Mouse (Mus musculus) midbrain, embryonic 12.5 days (tissue): ENCODE measurements around the gene Hoxd8. TPM values are rescaled to one million over a fixed set of nuclear protein-coding genes. Genes with fewer than 3 reads are reported as not detected.

ENCODE experiments used
- ATAC-seq: fragments of 200-750 bp; cut with Nextera tagmentation; 2 replicates; pipeline ENCODE4 v1.8.0; 2017; ENCODE audit warnings: low read depth, moderate TSS enrichment, moderate library complexity; ENCODE audit not compliant: low FRiP score
- H3K27ac ChIP-seq: fragments of 300-500 bp; sonication (generic); replicated peaks from 2 replicates; pipeline ENCODE4 v1.5.1; 2016; ENCODE audit warnings: mild to moderate bottlenecking
- H3K27me3 ChIP-seq: fragments of 300-500 bp; sonication (generic); 2 replicates; pipeline ENCODE4 v1.6.1; 2016; ENCODE audit warnings: mild to moderate bottlenecking
- H3K36me3 ChIP-seq: fragments of 300-500 bp; sonication (generic); 2 replicates; pipeline ENCODE4 v1.6.1; 2016
- H3K4me1 ChIP-seq: fragments of 300-500 bp; sonication (generic); 2 replicates; pipeline ENCODE4 v1.6.1; 2016
- H3K4me2 ChIP-seq: fragments of 300-500 bp; sonication (generic); replicated peaks from 2 replicates; pipeline ENCODE4 v1.6.1; 2016; ENCODE audit warnings: mild to moderate bottlenecking, moderate library complexity
- H3K4me3 ChIP-seq: fragments of 300-500 bp; sonication (generic); 2 replicates; pipeline ENCODE4 v1.5.1; 2016; ENCODE audit warnings: mild to moderate bottlenecking
- H3K9ac ChIP-seq: fragments of 300-500 bp; sonication (generic); replicated peaks from 2 replicates; pipeline ENCODE4 v1.6.1; 2016; ENCODE audit warnings: mild to moderate bottlenecking, moderate library complexity
- H3K9me3 ChIP-seq: fragments of 300-500 bp; sonication (generic); 2 replicates; pipeline ENCODE4 v1.6.1; 2016; ENCODE audit warnings: mild to moderate bottlenecking
- WGBS: fragments of 180-500 bp; shearing (Covaris S2); methylation state at CpG from one replicate; pipeline ENCODE4 v1.1.7; 2016; 5-methylcytosine and 5-hydroxymethylcytosine counted together
- microRNA counts: library from miRNA; unstranded; fragments of <30 nt; microRNA quantifications from one replicate; lab custom pipeline; 2017
- microRNA-seq: library from miRNA; unstranded; fragments of <30 nt; microRNA quantifications from one replicate; pipeline ENCODE4, GENCODE M21; 2017
- polyA plus RNA-seq: library from polyadenylated mRNA; unstranded; fragments of >200 nt; fragmentation: Nextera tagmentation; extraction: Ambion mirVana; gene quantifications from 2 replicates; pipeline ENCODE4 v1.2.1, GENCODE M21; 2016

Hoxd8 gene
- polyA plus RNA-seq, 1 experiment from 2014 or later = 0.15 TPM

- H3K4me3 ChIP-seq = no peak overlapping the region
- H3K4me2 ChIP-seq = no peak overlapping the region
- H3K36me3 ChIP-seq = no peaks in the 10 kb centered on the region
- H3K27me3 ChIP-seq = peaks cover 98% of the 10 kb centered on the region
- H3K27ac ChIP-seq = no peak overlapping the region
- H3K9ac ChIP-seq = no peak overlapping the region
- ATAC-seq = no peak
- no peaks in the 10 kb centered on the region for H3K9me3 ChIP-seq
- WGBS = 3% methylated on average over 9 of the region's 9 CpGs
- peaks cover 22% of the 10 kb centered on the region for H3K4me1 ChIP-seq
These were observed 44.1 kb downstream of the Hoxd8 start for GRCm38 (mm10) chr2:74748436-74748995.

GRCm38 (mm10) chr2:74749337-74750121 is 45.1 kb downstream of the Hoxd8 start:
- Histone ChIP-seq H3K4me2 (peak overlapping the region; percentile 51), H3K36me3 (no peaks in the 10 kb centered on the region), H3K9me3 (no peaks in the 10 kb centered on the region), H3K4me1 (peaks cover 22% of the 10 kb centered on the region), H3K4me3 (peak overlapping the region; percentile 33), H3K9ac (0 out of 2 replicates have a peak overlapping the region, but pooled peaks have one; percentile 8), H3K27me3 (peaks cover 98% of the 10 kb centered on the region), H3K27ac (no peak overlapping the region)
- peak; percentile 84 for ATAC-seq
- under 1% methylated on average over 47 of the region's 47 CpGs for WGBS

- no peaks in the 10 kb centered on the region for H3K9me3 ChIP-seq
- H3K4me1 ChIP-seq = peaks cover 22% of the 10 kb centered on the region
- peaks cover 96% of the 10 kb centered on the region for H3K27me3 ChIP-seq
- 9% methylated on average over 5 of the region's 5 CpGs for WGBS
- H3K27ac ChIP-seq = no peak overlapping the region
- no peak for ATAC-seq
- H3K4me2 ChIP-seq = no peak overlapping the region
- H3K9ac ChIP-seq = no peak overlapping the region
- H3K36me3 ChIP-seq = no peaks in the 10 kb centered on the region
- H3K4me3 ChIP-seq = no peak overlapping the region
These were observed 46.4 kb downstream of the Hoxd8 start for GRCm38 (mm10) chr2:74750731-74751250.

DNA sequence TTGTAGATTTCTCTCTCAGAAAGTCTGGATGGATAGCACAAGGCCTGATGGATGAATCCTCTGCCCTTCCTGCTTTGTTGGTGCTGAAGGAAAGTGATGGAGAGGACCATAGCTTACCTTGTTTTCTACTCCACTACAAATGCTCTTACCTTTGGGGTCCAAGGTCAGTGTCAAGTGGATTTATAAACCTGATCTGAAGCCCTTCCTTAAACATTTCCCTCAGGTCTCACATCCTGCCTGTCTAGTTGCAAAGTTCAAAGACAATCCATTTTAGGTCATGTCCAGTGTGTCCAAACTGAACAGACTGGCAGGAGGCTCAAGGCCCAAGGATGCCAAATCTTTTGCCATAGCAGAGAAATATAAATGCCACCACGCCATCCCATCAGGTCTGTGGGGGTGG is 47.4 kb downstream of the Hoxd8 start:
- no peak overlapping the region for H3K27ac ChIP-seq
- H3K9ac ChIP-seq = no peak overlapping the region

GRCm38 (mm10) chr2:74752431-74753174 is 48.2 kb downstream of the Hoxd8 start:
- WGBS = 1% methylated on average over 45 of the region's 45 CpGs
- Histone ChIP-seq H3K4me2 (peak overlapping the region; percentile 44), H3K36me3 (no peaks in the 10 kb centered on the region), H3K9me3 (no peaks in the 10 kb centered on the region), H3K27ac (no peak overlapping the region), H3K4me3 (peak overlapping the region; percentile 27), H3K4me1 (peaks cover 22% of the 10 kb centered on the region), H3K9ac (no peak overlapping the region), H3K27me3 (peaks cover 94% of the 10 kb centered on the region)
- no peak for ATAC-seq

More for the DNA sequence above, 47.4 kb downstream of the Hoxd8 start:
- Histone ChIP-seq H3K27me3 (peaks cover 96% of the 10 kb centered on the region), H3K36me3 (no peaks in the 10 kb centered on the region), H3K9me3 (no peaks in the 10 kb centered on the region), H3K4me3 (no peak overlapping the region), H3K4me1 (peaks cover 22% of the 10 kb centered on the region), H3K4me2 (no peak overlapping the region)
- no peak for ATAC-seq
- WGBS = 68% methylated on average over 1 of the region's 1 CpGs

GRCm38 (mm10) chr2:74753175-74753523 is 48.7 kb downstream of the Hoxd8 start:
- H3K27ac ChIP-seq = no peak overlapping the region
- no peaks in the 10 kb centered on the region for H3K9me3 ChIP-seq
- peak overlapping the region; percentile 27 for H3K4me3 ChIP-seq
- peaks cover 94% of the 10 kb centered on the region for H3K27me3 ChIP-seq
- H3K36me3 ChIP-seq = no peaks in the 10 kb centered on the region
- peak overlapping the region; percentile 44 for H3K4me2 ChIP-seq
- under 1% methylated on average over 25 of the region's 25 CpGs for WGBS
- peaks cover 22% of the 10 kb centered on the region for H3K4me1 ChIP-seq
- ATAC-seq = no peak
- no peak overlapping the region for H3K9ac ChIP-seq

- H3K9me3 ChIP-seq = no peaks in the 10 kb centered on the region
- no peaks in the 10 kb centered on the region for H3K36me3 ChIP-seq
- no peak overlapping the region for H3K9ac ChIP-seq
- no peak for ATAC-seq
- peaks cover 22% of the 10 kb centered on the region for H3K4me1 ChIP-seq
- H3K27me3 ChIP-seq = peaks cover 94% of the 10 kb centered on the region
- H3K27ac ChIP-seq = no peak overlapping the region
- WGBS = 14% methylated on average over 5 of the region's 5 CpGs
- H3K4me3 ChIP-seq = no peak overlapping the region
- no peak overlapping the region for H3K4me2 ChIP-seq
These were observed 49.3 kb downstream of the Hoxd8 start for GRCm38 (mm10) chr2:74753711-74754110.

MicroRNA genes within 50 kb of the gene (microRNA counts, 519-probe panel; counts per million panel counts)
- microRNA mmu-miR-10b (lab: Ali Mortazavi, UCI) = not detected

Small RNA genes within 50 kb of the gene (microRNA-seq; reads per million reads assigned to microRNA genes)
- gene Gm44463 (not detected), gene Mir10b (78.3 reads per million, percentile 48 among the genes with 10 or more reads in this experiment)

Other genes starting within 250 kb of the Hoxd8 start
- gene Lnpk, start 125.2 kb upstream of the Hoxd8 start, polyA plus RNA-seq = 59.7 and 60.8 TPM in 2 replicates
- gene Evx2, start 45.1 kb upstream of the Hoxd8 start, polyA plus RNA-seq = 1.2 and 1.4 TPM in 2 replicates
- gene Hoxd13, start 36.3 kb upstream of the Hoxd8 start, polyA plus RNA-seq = 0.21 TPM in 1 of 2 replicates, not detected in the other
- not detected in 2 replicates for gene Hoxd12, start 29.6 kb upstream of the Hoxd8 start, polyA plus RNA-seq
- gene Hoxd11, start 25.1 kb upstream of the Hoxd8 start, polyA plus RNA-seq = not detected in 2 replicates
- gene Hoxd10, start 12.7 kb upstream of the Hoxd8 start, polyA plus RNA-seq = not detected in 2 replicates
- not detected in 2 replicates for gene Hoxd9, start 6.9 kb upstream of the Hoxd8 start, polyA plus RNA-seq
- not detected in 2 replicates for gene Hoxd3, start 7.3 kb downstream of the Hoxd8 start, polyA plus RNA-seq
- not detected in 2 replicates for gene Hoxd4, start 7.3 kb downstream of the Hoxd8 start, polyA plus RNA-seq
- not detected in 2 replicates for gene Gm28230, start 22.1 kb downstream of the Hoxd8 start, polyA plus RNA-seq
- 0.31 and 0.40 TPM in 2 replicates for gene Hoxd1, start 58.4 kb downstream of the Hoxd8 start, polyA plus RNA-seq
- gene Mtx2, start 121.2 kb downstream of the Hoxd8 start, polyA plus RNA-seq = 110 and 118 TPM in 2 replicates